23 mouse cellular contexts compared by ENCODE assay signal in the genomic region with DNA sequence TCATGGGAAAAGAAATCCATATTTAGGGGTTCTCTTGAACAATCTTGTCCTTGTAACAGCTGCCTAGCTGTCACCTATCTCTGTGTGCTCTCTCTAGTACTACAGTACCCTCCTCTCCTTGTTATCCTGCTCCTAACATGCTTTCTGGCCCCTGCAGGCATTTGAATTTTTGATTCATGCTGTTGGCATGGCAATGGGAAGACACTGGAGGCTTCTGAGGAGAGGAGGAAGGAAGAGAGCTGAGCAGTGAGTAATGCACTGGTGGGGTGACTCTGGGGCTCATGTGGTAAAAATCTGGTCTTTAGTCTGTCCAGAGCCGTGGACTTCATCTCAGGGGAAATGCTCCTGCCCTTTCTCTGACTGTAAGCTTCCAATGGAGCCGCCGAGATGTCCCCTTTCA. TPM values are rescaled to one million over a fixed set of nuclear protein-coding genes. Genes with fewer than 3 reads are reported as not detected.
DNase-seq lines count a peak whose midpoint lies in the region; ATAC-seq lines count a peak whose summit lies in the region.
"Had no signal": no experiment of that assay in that cellular context is flagged by ENCODE, and none has a peak within 500 bp of the region (broad histone marks: within the 10 kb centered on the region; RNA-seq: fewer than 3 reads in every experiment).

No protein-coding gene starts in this region.

- H3K9ac ChIP-seq in liver, embryonic 12.5 days: no peak overlapping the region
- H3K9ac ChIP-seq in midbrain, embryonic 16.5 days (ENCODE audit: low read depth, low read length): no peak overlapping the region
- no peak overlapping the region for H3K9ac ChIP-seq in kidney, embryonic 15.5 days
- H3K9ac ChIP-seq: neural tube, embryonic 12.5 days had no signal

- H3K4me3 ChIP-seq in liver, embryonic 12.5 days: no peak overlapping the region
- no peak overlapping the region for H3K4me3 ChIP-seq in midbrain, embryonic 16.5 days (ENCODE audit: low read depth, low read length)
- H3K4me3 ChIP-seq in kidney, embryonic 15.5 days (replicated peaks): no peak overlapping the region
- H3K4me3 ChIP-seq: gastrocnemius, adult 2 months; layer of hippocampus, adult 2 months; neural tube, embryonic 12.5 days had no signal

- ATAC-seq in liver, embryonic 12.5 days: no peak
- peak; percentile 56; the same call in 1 of the 2 replicates for ATAC-seq in midbrain, embryonic 16.5 days
- ATAC-seq in kidney, embryonic 15.5 days (replicated peaks; ENCODE audit: low FRiP score): no peak
- ATAC-seq: forebrain, embryonic 14.5 days had no signal

- peak; percentile 27 for DNase-seq in adrenal gland, postnatal 14 days
- no peak for DNase-seq in adrenal gland, postnatal 10 days
- DNase-seq in liver: no peak
- DNase-seq in brain, adult 2 months (ENCODE audit: low read depth, low spot score): peak; percentile 54
- no peak for DNase-seq in thymus, adult 18-20 months
- DNase-seq: B cell, adult 2 months; cerebellum, adult 9-11 months; gastrocnemius, adult 2 months; heart, postnatal 14 days; lung, postnatal 10 days had no signal

- peaks cover 13% of the 10 kb centered on the region for H3K27me3 ChIP-seq in liver, embryonic 12.5 days (replicated peaks)
- no peaks in the 10 kb centered on the region for H3K27me3 ChIP-seq in midbrain, embryonic 16.5 days (ENCODE audit: control insufficient read depth, insufficient read depth, low read depth, low read length)
- peaks cover 20% of the 10 kb centered on the region for H3K27me3 ChIP-seq in kidney, embryonic 15.5 days
- H3K27me3 ChIP-seq: neural tube, embryonic 12.5 days had no signal

- no peaks in the 10 kb centered on the region for H3K9me3 ChIP-seq in liver, embryonic 12.5 days (replicated peaks)
- H3K9me3 ChIP-seq in midbrain, embryonic 16.5 days (replicated peaks; ENCODE audit: control insufficient read depth, low read length, poor library complexity, severe bottlenecking): no peaks in the 10 kb centered on the region
- no peaks in the 10 kb centered on the region for H3K9me3 ChIP-seq in kidney, embryonic 15.5 days (replicated peaks)
- H3K9me3 ChIP-seq: neural tube, embryonic 12.5 days had no signal

- no peaks in the 10 kb centered on the region for H3K36me3 ChIP-seq in liver, embryonic 12.5 days
- H3K36me3 ChIP-seq in midbrain, embryonic 16.5 days (ENCODE audit: control insufficient read depth, insufficient read depth, low read length): no peaks in the 10 kb centered on the region
- H3K36me3 ChIP-seq in kidney, embryonic 15.5 days: no peaks in the 10 kb centered on the region
- H3K36me3 ChIP-seq: neural tube, embryonic 12.5 days had no signal

- peaks cover 61% of the 10 kb centered on the region for H3K4me1 ChIP-seq in liver, embryonic 12.5 days
- H3K4me1 ChIP-seq in midbrain, embryonic 16.5 days (ENCODE audit: control insufficient read depth, insufficient read depth, low read length): peaks cover 13% of the 10 kb centered on the region
- peaks cover 28% of the 10 kb centered on the region for H3K4me1 ChIP-seq in kidney, embryonic 15.5 days

- peak overlapping the region; percentile 41; the same call in 1 of the 2 replicates for H3K27ac ChIP-seq in liver, embryonic 12.5 days
- H3K27ac ChIP-seq in midbrain, embryonic 16.5 days (ENCODE audit: low read length): peak overlapping the region; percentile 53
- no peak overlapping the region for H3K27ac ChIP-seq in kidney, embryonic 15.5 days
- H3K27ac ChIP-seq: gastrocnemius, adult 2 months; layer of hippocampus, adult 2 months; neural tube, embryonic 12.5 days had no signal

- 54% methylated on average over 3 of the region's 3 CpGs for WGBS in liver, embryonic 12.5 days (ENCODE audit: insufficient replicate concordance)
- WGBS in midbrain, embryonic 16.5 days: 58% methylated on average over 3 of the region's 3 CpGs
- WGBS in kidney, embryonic 15.5 days: 66% methylated on average over 3 of the region's 3 CpGs

- peak overlapping the region; percentile 56; the same call in 1 of the 2 replicates for H3K4me2 ChIP-seq in liver, embryonic 12.5 days
- 0 out of 2 replicates have a peak overlapping the region, but pooled peaks have one; percentile 8 for H3K4me2 ChIP-seq in midbrain, embryonic 16.5 days (ENCODE audit: low read length)
- no peak overlapping the region for H3K4me2 ChIP-seq in kidney, embryonic 15.5 days
- H3K4me2 ChIP-seq: neural tube, embryonic 12.5 days had no signal

RNA-seq across cellular contexts. Expression of gene Raly, which starts 5.6 kb away (rescaled TPM):
- total RNA-seq in adrenal gland, postnatal 14 days (2021): 189 and 194 TPM in 2 replicates
- total RNA-seq in adrenal gland, postnatal 10 days (2021): 100 to 1,000 TPM; 170 to 177 TPM
- polyA plus RNA-seq in liver, embryonic 12.5 days (2016; fragmentation: Nextera tagmentation; extraction: Ambion mirVana): 29.6 and 37.1 TPM in 2 replicates
- polyA plus RNA-seq in midbrain, embryonic 16.5 days (2015; fragmentation: Nextera tagmentation; extraction: Ambion mirVana): 24.0 and 27.3 TPM in 2 replicates
- 47.3 and 54.3 TPM in 2 replicates for polyA plus RNA-seq in kidney, embryonic 15.5 days (2015; fragmentation: Nextera tagmentation; extraction: Ambion mirVana)

RNA-seq across cellular contexts. Expression of gene a, which starts 5.9 kb away (rescaled TPM):
- total RNA-seq in adrenal gland, postnatal 14 days (2021): not detected in 2 replicates
- not detected for total RNA-seq in adrenal gland, postnatal 10 days (2021)
- 0.29 and 0.36 TPM in 2 replicates for polyA plus RNA-seq in liver, embryonic 12.5 days (2016; fragmentation: Nextera tagmentation; extraction: Ambion mirVana)
- polyA plus RNA-seq in midbrain, embryonic 16.5 days (2015; fragmentation: Nextera tagmentation; extraction: Ambion mirVana): 0.54 and 1.5 TPM in 2 replicates
- 0.66 and 0.91 TPM in 2 replicates for polyA plus RNA-seq in kidney, embryonic 15.5 days (2015; fragmentation: Nextera tagmentation; extraction: Ambion mirVana)
- total RNA-seq: adrenal gland, adult 18-20 months; gastrocnemius, adult 2 months; heart, adult 8-10 months; heart, postnatal 14 days; layer of hippocampus, adult 2 months; left cerebral cortex, adult 18-20 months had no signal
- polyA plus RNA-seq: neural tube, embryonic 12.5 days had no signal

RNA-seq across cellular contexts. Expression of gene Gm14214, which starts 15.5 kb away (rescaled TPM):
- total RNA-seq in adrenal gland, postnatal 14 days (2021): not detected in 2 replicates
- total RNA-seq in adrenal gland, postnatal 10 days (2021): not detected
- polyA plus RNA-seq in liver, embryonic 12.5 days (2016; fragmentation: Nextera tagmentation; extraction: Ambion mirVana): not detected in 2 replicates
- not detected in 2 replicates for polyA plus RNA-seq in midbrain, embryonic 16.5 days (2015; fragmentation: Nextera tagmentation; extraction: Ambion mirVana)
- not detected in 2 replicates for polyA plus RNA-seq in kidney, embryonic 15.5 days (2015; fragmentation: Nextera tagmentation; extraction: Ambion mirVana)
- total RNA-seq: adrenal gland, adult 18-20 months; gastrocnemius, adult 2 months; heart, adult 8-10 months; heart, postnatal 14 days; layer of hippocampus, adult 2 months; left cerebral cortex, adult 18-20 months had no signal
- polyA plus RNA-seq: forebrain, embryonic 14.5 days; intestine, embryonic 14.5 days; kidney, embryonic 16.5 days; limb, embryonic 14.5 days; neural tube, embryonic 12.5 days; thymus, postnatal 0 days had no signal

Comparison
In these comparisons a context has a peak if more than half of its experiments do, and no peak if none do; other contexts are left out.
1. DNase-seq: peak in adrenal gland, postnatal 14 days (single experiment) and brain, adult 2 months (single experiment); none in adrenal gland, postnatal 10 days (single experiment), liver (single experiment) and thymus, adult 18-20 months (0 of 2).